Mouse (Mus musculus): ENCODE results near the gene Has1. TPM values are rescaled to one million over a fixed set of nuclear protein-coding genes. Genes with fewer than 3 reads are reported as not detected.

Gene Has1
- total RNA-seq, 2 experiments from 2014 or later = 0.13 TPM; not detected in 1

DNA sequence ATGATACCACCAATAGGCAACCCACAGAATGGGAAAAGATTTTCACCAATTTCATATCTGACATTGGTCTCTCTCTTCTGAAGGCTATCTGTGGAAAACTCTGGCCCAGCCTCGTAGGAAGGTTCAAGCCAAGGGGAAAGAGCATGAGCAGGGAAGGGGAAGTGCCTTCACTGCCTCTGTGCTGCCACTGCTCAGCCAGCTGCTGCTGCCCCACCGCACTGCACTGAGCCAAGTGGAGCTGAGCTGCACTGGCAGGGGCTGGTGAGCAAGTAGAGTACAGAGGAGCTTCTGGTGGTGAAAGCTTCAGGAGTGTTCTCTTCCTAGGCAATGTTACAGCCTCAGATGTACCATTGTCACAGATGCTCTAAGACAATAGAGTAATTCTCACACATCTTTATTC is 59.5 kb downstream of the Has1 start:
- no peak for DNase-seq (ENCODE audit: low spot score in 2 of 2)

Small RNA genes lying within 50 kb of the gene (microRNA-seq; reads per million reads assigned to microRNA genes)
- gene Gm25927 (ENCODE audit: borderline number of aligned reads in 2 of 2) (0 reads per million in 2 experiments), gene Mir125a (ENCODE audit: borderline number of aligned reads in 2 of 2) (9,657 to 10,617 reads per million in 2 experiments), gene Mir99b (ENCODE audit: borderline number of aligned reads in 2 of 2) (4,143 to 8,536 reads per million in 2 experiments), gene Mirlet7e (ENCODE audit: borderline number of aligned reads in 2 of 2) (0 reads per million in 2 experiments)

Other genes with a start within 250 kb of the Has1 start
- gene Lnpep, start 230.2 kb downstream of the Has1 start, total RNA-seq (2021) = 100 to 1,000 TPM in 1 of 2 experiments, 10 to 100 TPM in 1; 93.4 to 111 TPM
- gene Vmn2r90, start 151.5 kb downstream of the Has1 start, total RNA-seq (2021) = not detected
- gene Spaca6, start 28.0 kb downstream of the Has1 start, total RNA-seq (2021) = 10 to 100 TPM; 50.0 to 52.8 TPM
- not detected for gene Fpr1, start 28.7 kb upstream of the Has1 start, total RNA-seq (2021)
- gene Fpr2, start 32.6 kb upstream of the Has1 start, total RNA-seq (2021) = not detected
- not detected for gene Fpr3, start 32.6 kb upstream of the Has1 start, total RNA-seq (2021)
- not detected for gene Fpr-rs4, start 166.5 kb upstream of the Has1 start, total RNA-seq (2021)
- gene Vmn2r124, start 194.2 kb upstream of the Has1 start, total RNA-seq (2021) = not detected
- gene Vmn2r91, start 229.8 kb upstream of the Has1 start, total RNA-seq (2021) = not detected